Mouse (Mus musculus) v-Abl transformed pro-B cells (cell line): ENCODE measurements around the gene Gm38100.

Source experiments
- in situ Hi-C, 2 experiments: fragments of 400-800 bp; cut with MboI; formaldehyde crosslinking; loops; one replicate each; pipeline ENCODE4 v1.15.1; 2025; ENCODE audit not compliant: unreplicated experiment in 2 of 2

Gm38100 gene

DNA sequence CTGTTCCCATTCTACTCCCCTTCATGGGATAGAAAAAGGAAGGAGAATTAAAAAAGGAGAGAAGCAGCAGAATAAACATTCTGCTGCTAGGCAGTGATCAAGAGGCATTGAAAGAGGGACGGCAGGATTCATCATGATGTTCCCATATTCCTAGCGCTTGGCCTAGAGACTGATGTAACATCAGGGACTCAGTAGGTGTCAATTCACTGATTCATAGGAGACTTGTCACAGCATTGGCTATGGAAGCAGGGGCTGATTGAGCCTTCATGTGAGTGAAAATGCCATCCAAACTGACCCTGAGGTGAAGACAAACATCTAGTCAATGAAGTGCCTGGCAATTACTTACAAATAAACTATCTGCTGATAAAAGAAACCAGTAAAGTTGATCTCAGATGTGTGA lies 30.7 kb downstream of the Gm38100 start:
- in situ Hi-C loops, result loop anchor here in 1 of 2 experiments (10.0 kb wide), 1 partner anchor 724 kb away; no protein-coding TSS in a partner anchor

DNA sequence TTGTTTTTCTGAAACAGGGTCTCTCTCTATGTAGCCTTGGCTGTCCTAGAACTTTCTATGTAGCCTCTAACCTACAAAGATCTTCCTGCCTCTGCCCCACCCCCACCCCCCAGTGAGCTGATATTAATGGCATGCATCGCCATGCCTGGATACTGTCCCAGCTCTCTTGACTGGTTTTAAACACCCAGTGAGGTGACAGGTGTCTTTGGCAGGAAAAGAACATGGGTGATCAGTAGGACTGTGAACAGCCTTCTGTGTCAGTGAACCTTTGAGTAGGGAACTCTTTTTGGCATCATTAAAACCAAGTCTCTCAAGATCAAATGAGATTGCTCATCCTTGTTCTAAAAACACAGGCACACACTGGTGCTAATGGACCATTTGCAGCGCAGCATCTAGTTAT lies 41.7 kb downstream of the Gm38100 start:
- in situ Hi-C loops, result no loop called here

DNA sequence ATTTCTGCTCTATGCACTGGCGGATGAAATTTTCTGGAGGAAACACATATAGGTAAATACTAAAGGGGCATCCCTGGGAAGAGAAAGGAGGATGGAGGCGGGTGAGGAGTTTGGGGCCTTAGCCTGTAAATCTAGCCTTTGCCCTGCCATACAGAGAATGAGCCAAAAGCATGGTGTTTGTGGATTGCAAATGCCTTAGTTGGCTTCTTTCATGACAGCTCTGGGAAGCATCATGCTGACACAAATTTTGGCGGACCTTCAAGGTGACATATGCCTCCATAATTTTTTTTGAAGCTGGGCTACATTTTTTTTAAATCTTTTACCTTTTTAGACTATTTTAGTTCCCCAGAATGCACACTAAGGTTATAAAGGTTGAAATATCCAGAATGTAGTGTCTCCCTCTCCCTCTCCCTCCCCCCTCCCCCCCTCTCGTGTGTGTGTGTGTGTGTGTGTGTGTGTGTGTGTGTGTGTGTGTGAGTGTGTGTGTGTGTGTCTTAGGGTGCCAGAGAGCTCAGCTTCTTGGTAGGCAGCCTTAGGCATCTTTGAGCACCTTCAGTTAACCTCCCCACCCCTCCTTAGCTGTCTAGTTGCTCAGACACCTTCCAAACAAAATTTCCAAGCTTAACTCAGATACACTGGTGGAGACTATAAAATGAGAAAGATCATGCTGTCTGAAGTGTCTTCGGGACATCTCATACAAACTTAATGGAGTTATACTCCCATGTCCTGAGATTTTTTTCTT lies 47.0 kb downstream of the Gm38100 start:
- in situ Hi-C loops, result no loop called here

DNA sequence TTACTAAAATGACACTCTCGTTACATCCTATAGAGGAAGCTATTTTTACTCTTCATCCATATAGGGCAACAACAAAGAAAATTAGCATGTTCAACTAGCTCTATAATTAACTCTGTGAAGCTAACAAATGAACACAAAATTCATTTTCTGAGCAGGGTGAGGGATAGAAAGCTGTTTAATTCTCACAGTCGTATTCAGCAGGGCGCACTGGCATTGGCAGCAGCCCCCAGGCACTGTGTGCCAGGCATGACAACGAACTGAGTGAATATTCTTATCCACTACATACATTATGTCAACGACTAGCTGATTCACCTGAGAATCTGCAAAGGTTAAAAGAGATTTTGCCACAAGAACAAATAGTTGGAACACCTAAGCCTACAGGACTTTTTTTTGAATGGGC lies 50.6 kb downstream of the Gm38100 start:
- in situ Hi-C loops, result no loop called here
